Mouse (Mus musculus): Measurements from ENCODE around the gene Aspscr1. TPM values are rescaled to one million over a fixed set of nuclear protein-coding genes. Genes with fewer than 3 reads are reported as not detected.

Aspscr1 gene
- total and polyA plus RNA-seq, 2 experiments from 2014 or later, result 113 to 143 TPM

GRCm38 (mm10) chr11:120719242-120719641 is 46.5 kb downstream of the Aspscr1 start:
- no peak overlapping the region for H3K9ac ChIP-seq (replicated peaks; ENCODE audit: low read length, poor library complexity, severe bottlenecking)
- no peak for DNase-seq (ENCODE audit: low spot score)
- peaks cover 15% of the 10 kb centered on the region; the same call in 1 of the 2 replicates for H3K4me1 ChIP-seq (ENCODE audit: insufficient read depth, low read length)
- H3K27me3 ChIP-seq (ENCODE audit: insufficient read depth, low read length), result no peaks in the 10 kb centered on the region
- 87% methylated on average over 9 of the region's 9 CpGs for WGBS
- TF ChIP-seq CTCF (IDR thresholded peaks at IDR 0.05), result no peak
- H3K4me2 ChIP-seq (ENCODE audit: low read depth, low read length, poor library complexity, severe bottlenecking), result no peak overlapping the region
- H3K9me3 ChIP-seq (ENCODE audit: low read length), result no peaks in the 10 kb centered on the region
- peaks cover 35% of the 10 kb centered on the region for H3K36me3 ChIP-seq (ENCODE audit: insufficient read depth, low read length)
- ATAC-seq (ENCODE audit: low FRiP score), result no peak
- no peak overlapping the region for H3K27ac ChIP-seq (ENCODE audit: low read depth, low read length)
- no peak overlapping the region for H3K4me3 ChIP-seq (ENCODE audit: low read depth, low read length)

GRCm38 (mm10) chr11:120719841-120720376 is 47.1 kb downstream of the Aspscr1 start:
- Histone ChIP-seq H3K27ac (ENCODE audit: low read depth, low read length) (no peak overlapping the region), H3K9me3 (ENCODE audit: low read length) (no peaks in the 10 kb centered on the region), H3K4me2 (ENCODE audit: low read depth, low read length, poor library complexity, severe bottlenecking) (no peak overlapping the region; the same call in 1 of the 2 replicates), H3K27me3 (ENCODE audit: insufficient read depth, low read length) (no peaks in the 10 kb centered on the region), H3K36me3 (ENCODE audit: insufficient read depth, low read length) (peaks cover 35% of the 10 kb centered on the region), H3K9ac (replicated peaks; ENCODE audit: low read length, poor library complexity, severe bottlenecking) (0 out of 2 replicates have a peak overlapping the region, but pooled peaks have one; percentile 29), H3K4me1 (ENCODE audit: insufficient read depth, low read length) (peaks cover 8% of the 10 kb centered on the region; the same call in 1 of the 2 replicates), H3K4me3 (ENCODE audit: low read depth, low read length) (no peak overlapping the region)
- 86% methylated on average over 13 of the region's 13 CpGs for WGBS
- no peak for TF ChIP-seq CTCF (IDR thresholded peaks at IDR 0.05)
- ATAC-seq (ENCODE audit: low FRiP score), result no peak
- no peak for DNase-seq (ENCODE audit: low spot score)

GRCm38 (mm10) chr11:120720450-120720849 is 47.7 kb downstream of the Aspscr1 start:
- peak overlapping the region; percentile 91 for H3K4me2 ChIP-seq (ENCODE audit: low read depth, low read length, poor library complexity, severe bottlenecking)
- H3K4me3 ChIP-seq (ENCODE audit: low read depth, low read length), result peak overlapping the region; percentile 79
- peak overlapping the region; percentile 65 for H3K27ac ChIP-seq (ENCODE audit: low read depth, low read length)
- H3K27me3 ChIP-seq (ENCODE audit: insufficient read depth, low read length), result no peaks in the 10 kb centered on the region
- H3K36me3 ChIP-seq (ENCODE audit: insufficient read depth, low read length), result peaks cover 33% of the 10 kb centered on the region
- peak overlapping the region; percentile 93 for H3K9ac ChIP-seq (replicated peaks; ENCODE audit: low read length, poor library complexity, severe bottlenecking)
- 9% methylated on average over 17 of the region's 17 CpGs for WGBS
- DNase-seq (ENCODE audit: low spot score) (peak; percentile 94), ATAC-seq (ENCODE audit: low FRiP score) (peak; percentile 38)
- TF ChIP-seq CTCF (IDR thresholded peaks at IDR 0.05), result peak; percentile 97
- peaks cover 8% of the 10 kb centered on the region; the same call in 1 of the 2 replicates for H3K4me1 ChIP-seq (ENCODE audit: insufficient read depth, low read length)
- H3K9me3 ChIP-seq (ENCODE audit: low read length), result no peaks in the 10 kb centered on the region

GRCm38 (mm10) chr11:120721124-120722066 is 48.6 kb downstream of the Aspscr1 start, which contains the start of gene Rac3:
Gene Rac3 (plus strand): TSS chr11:120721470.
- peak within 1 kb of the TSS; percentile 91 for H3K4me2 ChIP-seq (ENCODE audit: low read depth, low read length, poor library complexity, severe bottlenecking)
- ATAC-seq (ENCODE audit: low FRiP score), result peak; percentile 87
- H3K4me3 ChIP-seq (ENCODE audit: low read depth, low read length), result peak within 1 kb of the TSS; percentile 79
- peaks cover 31% of the 10 kb centered on the region for H3K36me3 ChIP-seq (ENCODE audit: insufficient read depth, low read length)
- H3K9ac ChIP-seq (replicated peaks; ENCODE audit: low read length, poor library complexity, severe bottlenecking), result peak within 1 kb of the TSS; percentile 93
- H3K27me3 ChIP-seq (ENCODE audit: insufficient read depth, low read length), result no peaks in the 10 kb centered on the region
- H3K9me3 ChIP-seq (ENCODE audit: low read length), result no peaks in the 10 kb centered on the region
- H3K4me1 ChIP-seq (ENCODE audit: insufficient read depth, low read length), result peaks cover 8% of the 10 kb centered on the region; the same call in 1 of the 2 replicates
- WGBS, result under 1% methylated on average over 56 of the region's 90 CpGs
- TF ChIP-seq CTCF (IDR thresholded peaks at IDR 0.05), result no peak
- peak within 1 kb of the TSS; percentile 65 for H3K27ac ChIP-seq (ENCODE audit: low read depth, low read length)
- DNase-seq (ENCODE audit: low spot score), result peak; percentile 85

GRCm38 (mm10) chr11:120722067-120722630 is 49.4 kb downstream of the Aspscr1 start:
- DNase-seq (ENCODE audit: low spot score) (peak; percentile 29), ATAC-seq (ENCODE audit: low FRiP score) (peak; percentile 15; the same call in 1 of the 2 replicates)
- Histone ChIP-seq H3K4me3 (ENCODE audit: low read depth, low read length) (peak overlapping the region; percentile 79), H3K9ac (replicated peaks; ENCODE audit: low read length, poor library complexity, severe bottlenecking) (peak overlapping the region; percentile 93), H3K4me1 (ENCODE audit: insufficient read depth, low read length) (peaks cover 12% of the 10 kb centered on the region; the same call in 1 of the 2 replicates), H3K27ac (ENCODE audit: low read depth, low read length) (peak overlapping the region; percentile 65), H3K36me3 (ENCODE audit: insufficient read depth, low read length) (peaks cover 30% of the 10 kb centered on the region), H3K27me3 (ENCODE audit: insufficient read depth, low read length) (no peaks in the 10 kb centered on the region), H3K9me3 (ENCODE audit: low read length) (no peaks in the 10 kb centered on the region), H3K4me2 (ENCODE audit: low read depth, low read length, poor library complexity, severe bottlenecking) (peak overlapping the region; percentile 91)
- peak; percentile 44 for TF ChIP-seq CTCF (IDR thresholded peaks at IDR 0.05)
- 16% methylated on average over 21 of the region's 21 CpGs for WGBS
